Mouse (Mus musculus): ENCODE measurements at regions not wholly inside any gene's neighbourhood (a gene's known extent, or its start where the extent isn't known, plus 50 kb on each side); places are given as distances from the start of the nearest gene placed in this dataset.

DNA sequence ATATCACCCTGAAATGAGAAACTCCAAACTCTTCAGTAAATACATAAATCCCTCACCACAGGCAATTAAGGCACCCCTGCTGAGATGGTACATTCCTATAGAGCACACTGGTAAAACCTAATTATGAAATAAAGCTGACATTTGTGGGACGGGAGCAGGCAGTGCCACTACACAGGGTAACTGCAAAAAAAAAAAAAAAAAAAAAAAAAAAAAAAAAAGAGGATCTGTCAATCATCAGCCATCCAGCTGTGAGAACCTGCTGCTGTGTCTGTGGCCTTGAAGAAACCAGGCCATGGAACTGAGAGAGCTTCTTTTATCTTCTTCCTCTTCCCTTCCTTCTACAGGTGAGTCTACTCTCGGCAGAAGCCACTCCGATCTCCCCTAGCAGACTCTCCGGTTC lies 78.6 kb upstream of the Sfrp2 start:
- no peak for DNase-seq (ENCODE audit: low read depth in 2 of 2, low spot score in 2 of 2)

DNA sequence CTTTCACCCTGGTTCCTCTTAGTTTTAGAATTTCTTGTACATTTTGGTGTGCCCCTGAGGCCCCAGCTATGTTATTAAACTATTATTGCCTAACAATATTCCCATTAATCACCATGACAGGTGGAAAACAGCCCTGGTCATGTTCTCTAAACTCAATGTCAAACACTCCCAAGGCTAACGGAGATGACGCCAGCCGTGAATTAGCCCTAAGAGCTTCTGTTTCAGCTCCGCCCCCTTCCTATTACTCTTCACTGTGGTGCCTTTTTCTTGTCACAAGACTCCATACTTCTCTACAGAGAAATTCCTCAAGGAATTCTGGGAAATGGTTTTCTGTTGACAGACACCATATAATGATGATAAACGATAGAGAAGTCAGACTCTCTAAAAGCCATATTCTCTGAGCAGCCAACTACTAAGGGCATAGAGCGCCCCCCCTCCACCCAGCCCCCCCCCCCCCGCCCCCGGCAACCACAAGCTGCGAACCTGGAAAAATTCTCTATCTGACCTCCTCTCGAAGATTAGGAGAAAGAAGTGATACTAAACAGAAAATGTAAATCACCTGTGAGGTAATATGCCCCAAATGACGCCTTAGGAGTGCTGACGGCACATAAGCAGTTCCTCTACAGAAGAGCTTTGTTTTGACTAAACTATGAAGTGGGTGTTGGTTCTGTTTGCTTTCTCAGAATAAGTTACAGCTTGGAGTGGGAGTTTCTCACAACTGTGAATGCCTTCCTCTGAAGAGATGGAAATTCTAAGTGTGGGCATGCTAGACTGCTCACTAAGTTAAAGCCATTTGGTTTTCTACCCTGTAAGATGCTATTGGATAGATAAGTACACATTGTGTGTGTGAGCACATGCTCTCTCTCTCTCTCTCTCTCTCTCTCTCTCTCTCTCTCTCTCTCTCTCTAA lies 76.8 kb upstream of the Sfrp2 start:
- DNase-seq (ENCODE audit: low read depth in 2 of 2, low spot score in 2 of 2) = no peak

DNA sequence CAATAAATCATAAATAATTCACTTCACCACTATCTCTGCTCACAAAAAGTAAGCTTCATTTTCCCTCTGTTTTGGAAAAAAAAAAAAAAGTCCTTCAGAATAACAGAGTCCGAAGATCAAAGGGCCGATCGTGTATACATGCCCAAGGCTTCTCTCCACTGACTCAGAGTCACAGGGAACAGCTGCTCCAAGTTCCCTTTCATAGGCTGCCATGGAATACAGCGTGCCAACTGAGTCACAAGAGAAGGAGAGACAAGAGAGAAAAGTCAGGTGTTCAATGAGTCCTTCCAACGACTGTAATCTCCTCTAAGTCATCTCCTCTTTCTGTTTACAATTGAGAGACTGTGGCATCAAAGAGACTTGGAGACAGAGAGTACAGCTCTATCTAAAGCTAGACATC lies 71.6 kb upstream of the Sfrp2 start:
- DNase-seq (ENCODE audit: low read depth in 2 of 2, low spot score in 2 of 2) = no peak

DNA sequence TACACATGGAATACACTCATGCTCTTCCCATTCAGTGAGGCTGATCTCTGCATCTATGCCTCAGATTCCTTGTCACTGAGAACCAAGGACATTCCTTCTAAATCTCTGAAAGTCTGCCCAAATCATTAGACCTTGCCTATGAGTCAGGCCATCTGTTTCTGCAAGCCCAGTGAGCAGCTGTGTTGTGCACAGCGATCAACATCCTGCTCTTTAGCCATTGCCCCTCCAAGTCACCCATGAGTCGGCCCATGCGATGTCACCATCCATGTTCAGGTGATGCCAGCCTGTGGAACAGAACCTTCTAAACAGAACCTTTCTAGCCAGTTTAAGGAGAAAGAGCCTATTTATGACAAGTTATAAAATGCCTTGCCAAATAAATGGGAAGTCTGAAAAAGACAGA lies 66.4 kb upstream of the Sfrp2 start:
- DNase-seq (ENCODE audit: low read depth in 2 of 2, low spot score in 2 of 2) = no peak

DNA sequence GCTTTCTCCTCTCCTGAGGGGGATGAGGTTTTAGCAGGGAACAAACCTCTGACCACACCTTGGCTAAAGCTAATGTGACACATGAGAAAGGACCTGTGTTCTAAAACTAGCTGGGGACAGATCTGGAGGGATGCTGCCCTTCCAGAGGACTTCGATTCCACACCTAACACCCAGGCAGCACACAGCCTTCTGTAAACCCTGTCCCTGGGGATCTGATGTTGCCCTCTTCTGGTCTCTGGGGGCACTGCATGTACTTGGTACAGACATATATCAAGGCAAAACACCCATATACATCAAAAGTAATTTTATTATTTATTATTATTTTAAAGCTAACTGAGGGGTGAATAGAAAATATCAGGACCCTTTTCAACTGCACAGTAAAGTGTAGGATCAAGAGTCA lies 65.0 kb upstream of the Sfrp2 start:
- peak in 1 of 2 experiments; percentile 0 for DNase-seq (ENCODE audit: low read depth in 2 of 2, low spot score in 2 of 2)

DNA sequence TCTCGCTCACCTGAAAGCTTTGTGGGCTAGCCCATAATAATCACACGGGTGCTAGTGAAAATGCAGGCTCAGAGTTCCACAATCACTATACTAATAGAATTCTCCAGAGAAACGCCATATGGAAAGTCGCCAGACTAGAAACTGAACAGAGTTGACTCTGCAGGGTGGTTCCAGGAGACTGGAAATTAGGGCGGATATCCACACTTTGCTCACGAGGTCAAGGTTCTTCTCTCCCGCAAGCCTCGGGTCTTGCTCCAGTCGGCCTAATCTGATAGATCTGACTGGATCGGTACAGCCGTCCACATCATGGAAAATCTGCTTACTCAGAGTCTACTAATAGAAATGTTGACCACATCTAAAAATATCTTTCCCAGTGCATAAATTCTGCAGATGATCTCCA lies 61.6 kb upstream of the Sfrp2 start:
- DNase-seq (ENCODE audit: low read depth in 2 of 2, low spot score in 2 of 2) = no peak

DNA sequence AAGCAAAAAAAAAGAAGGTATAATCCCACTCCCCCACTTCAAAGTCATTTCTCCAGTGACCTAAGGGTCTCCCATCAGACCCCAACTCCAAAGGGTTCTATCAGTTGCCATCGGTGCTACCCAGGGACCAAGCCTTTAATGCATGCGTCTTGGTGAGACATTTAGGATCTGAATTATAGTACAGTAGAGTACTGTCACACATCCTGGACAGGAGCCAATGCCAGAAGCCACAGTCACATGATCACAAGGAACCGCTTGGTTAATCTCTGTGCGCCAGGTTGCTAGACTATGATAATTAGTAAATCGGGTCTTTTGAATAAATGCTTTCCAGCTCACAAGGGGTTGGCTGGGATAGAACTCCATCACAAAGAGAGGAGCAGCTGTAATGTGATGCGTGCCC lies 60.9 kb upstream of the Sfrp2 start:
- no peak for DNase-seq (ENCODE audit: low read depth in 2 of 2, low spot score in 2 of 2)

DNA sequence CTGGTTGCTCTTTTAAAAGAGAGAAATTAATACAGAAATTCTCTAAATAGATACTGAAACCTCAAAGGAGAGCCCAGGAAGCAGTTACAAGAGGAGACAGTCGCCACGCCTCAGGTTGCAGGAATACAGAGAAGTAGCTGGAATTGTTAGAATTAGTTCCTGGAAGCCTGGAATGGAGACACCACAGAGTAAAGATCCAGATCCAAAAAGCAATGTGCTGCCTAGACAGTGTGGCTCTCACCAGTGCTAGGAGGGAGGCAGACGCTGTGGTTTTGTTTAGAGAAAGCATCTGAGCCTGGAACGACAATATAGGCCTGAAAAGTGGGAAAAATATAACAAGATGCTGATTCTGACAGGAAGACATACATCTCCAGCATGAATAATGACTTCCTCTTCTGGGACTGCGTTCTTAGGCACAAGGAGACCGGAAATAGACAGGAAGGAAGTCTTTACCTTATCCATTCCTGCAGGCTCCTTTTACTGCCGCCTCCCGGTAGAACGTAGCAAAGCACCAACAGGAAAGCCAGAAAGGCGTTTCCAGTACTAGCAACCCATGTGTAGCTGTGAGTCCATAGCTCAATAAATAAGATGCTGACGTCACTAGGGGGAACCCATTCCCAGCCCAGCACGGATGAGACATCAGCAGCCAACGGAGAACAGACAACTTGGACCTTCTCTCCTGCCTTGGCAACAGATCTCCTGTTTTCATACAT lies 59.4 kb upstream of the Sfrp2 start:
- DNase-seq (ENCODE audit: low read depth in 2 of 2, low spot score in 2 of 2) = peak in 1 of 2 experiments; percentile 2

DNA sequence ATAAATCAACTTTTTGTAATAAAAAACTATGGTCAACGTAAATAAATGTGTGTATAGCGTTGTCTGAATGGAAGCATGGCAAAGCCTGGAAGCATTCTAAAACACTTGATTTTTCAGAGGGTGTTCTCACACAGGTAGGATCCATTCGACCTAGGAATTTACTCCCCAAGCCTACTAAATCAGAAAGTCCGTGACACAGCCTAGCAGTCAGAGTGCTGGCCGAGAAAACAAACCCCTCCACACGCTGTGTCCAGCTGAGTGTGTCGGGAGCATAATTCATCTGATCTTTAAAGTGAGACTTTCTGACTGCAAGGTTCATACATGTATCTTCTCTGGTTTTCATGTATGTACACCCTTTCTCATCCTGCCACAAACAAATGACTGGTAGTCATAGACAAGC lies 58.8 kb upstream of the Sfrp2 start:
- DNase-seq (ENCODE audit: low read depth in 2 of 2, low spot score in 2 of 2) = no peak

DNA sequence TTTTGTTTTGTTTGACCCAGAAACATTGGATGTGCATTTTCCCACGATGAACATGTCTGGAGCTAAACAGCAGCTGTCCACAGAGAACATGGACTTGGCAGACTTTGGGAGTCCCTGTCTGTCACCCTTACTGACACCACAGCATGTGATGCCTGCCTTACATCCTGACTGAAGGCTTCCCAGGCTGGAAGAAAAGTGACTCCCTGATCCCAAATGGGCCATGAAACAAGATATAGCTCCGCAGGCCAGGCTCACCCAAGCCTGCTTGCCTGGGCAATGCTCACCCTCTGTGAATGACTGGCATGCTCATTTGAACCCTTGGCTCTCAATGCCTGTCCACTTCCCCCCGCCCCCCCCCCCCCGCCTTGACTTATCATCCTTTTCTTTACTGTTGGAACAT lies 57.1 kb upstream of the Sfrp2 start:
- DNase-seq (ENCODE audit: low read depth in 2 of 2, low spot score in 2 of 2) = no peak

DNA sequence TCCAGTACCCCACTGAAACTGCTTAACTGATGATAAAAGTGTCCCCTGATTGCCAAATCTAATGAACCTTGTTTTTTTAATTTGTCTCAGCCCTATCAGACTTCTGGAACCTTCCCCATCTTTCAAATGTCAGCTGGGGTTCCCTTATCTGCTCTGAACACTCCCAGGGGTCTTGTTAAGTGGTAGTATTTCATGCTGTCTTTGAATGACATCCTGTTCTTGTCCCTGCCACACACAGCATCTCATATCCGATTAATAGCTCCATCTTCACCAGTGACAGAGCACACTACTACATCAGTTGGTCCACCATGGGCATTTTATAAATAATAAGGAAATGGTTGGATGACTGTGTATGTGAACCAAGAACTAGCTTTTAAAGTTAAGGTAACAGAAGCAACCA lies 56.6 kb upstream of the Sfrp2 start:
- no peak for DNase-seq (ENCODE audit: low read depth in 2 of 2, low spot score in 2 of 2)

DNA sequence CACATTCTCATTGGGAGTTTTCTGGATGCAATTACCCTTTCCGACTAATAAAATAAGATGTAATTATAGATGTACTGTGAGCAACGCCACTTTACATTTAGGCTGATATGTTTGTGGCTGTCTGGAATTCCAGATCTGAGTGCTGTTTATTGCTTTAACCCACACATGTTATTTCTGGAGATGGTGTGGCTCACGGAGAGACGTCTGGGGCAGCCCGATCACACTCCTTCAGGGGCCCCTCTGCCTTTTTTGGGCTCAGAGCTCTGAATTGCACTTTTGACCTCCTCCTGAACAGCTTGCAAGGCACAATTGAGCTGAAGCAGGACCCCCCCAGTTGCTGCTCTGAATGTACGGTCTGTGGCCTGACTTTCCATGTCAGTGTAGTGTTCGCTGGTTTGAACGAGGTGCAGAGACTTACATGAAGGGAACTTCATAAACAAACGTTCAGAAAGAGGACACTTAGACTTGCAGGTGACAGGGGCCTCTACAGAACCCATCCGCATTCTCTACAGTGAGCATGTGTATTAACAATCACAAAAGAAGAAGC lies 55.1 kb upstream of the Sfrp2 start:
- no peak for DNase-seq (ENCODE audit: low read depth in 2 of 2, low spot score in 2 of 2)

DNA sequence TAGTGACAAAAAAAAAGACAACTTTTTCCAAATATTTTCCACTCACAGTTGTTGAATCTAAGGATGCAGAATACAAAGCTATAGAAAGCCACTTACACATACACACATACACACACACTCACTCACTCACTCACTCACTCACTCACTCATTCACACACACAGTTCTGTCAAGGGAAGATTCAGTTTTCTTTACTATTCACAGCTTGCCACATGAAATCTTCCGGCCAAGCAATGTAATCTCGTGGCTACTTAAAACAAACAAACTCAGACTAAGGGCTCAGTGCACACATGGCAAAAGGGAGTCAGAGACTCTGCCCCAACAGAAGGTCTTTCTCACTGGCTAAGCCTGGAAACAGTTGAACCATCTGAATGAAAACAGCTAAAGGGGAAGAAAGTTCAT lies 53.8 kb upstream of the Sfrp2 start:
- DNase-seq (ENCODE audit: low read depth in 2 of 2, low spot score in 2 of 2) = no peak

DNA sequence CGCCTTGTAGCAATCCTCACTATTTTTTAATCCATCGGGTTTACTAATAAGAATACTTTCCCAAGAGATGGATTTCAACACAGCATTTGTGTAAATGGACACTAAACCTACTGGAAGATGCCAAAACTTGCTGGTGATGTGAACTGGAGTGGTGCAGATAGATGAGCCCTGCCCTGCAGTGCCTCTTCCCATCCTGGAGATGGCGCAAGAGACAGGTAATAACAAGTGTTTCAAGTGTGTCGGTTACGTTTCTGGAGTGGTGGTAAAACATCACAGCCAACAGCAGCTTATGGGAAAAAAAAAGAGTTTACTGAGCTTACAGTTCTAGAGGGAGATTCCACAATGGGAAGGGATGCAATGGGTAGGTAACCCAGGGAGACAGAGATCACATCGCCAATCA lies 51.5 kb upstream of the Sfrp2 start:
- no peak for DNase-seq (ENCODE audit: low read depth in 2 of 2, low spot score in 2 of 2)
